Mouse (Mus musculus) E14TG2a.4 (cell line): ENCODE results near the gene Shisa8.

ENCODE experiments used
- H3K27me3 ChIP-seq: 2 replicates; pipeline ENCODE4 v1.6.1; 2014; ENCODE audit warnings: low read length, control low read depth; ENCODE audit not compliant: insufficient read depth
- H3K36me3 ChIP-seq: 2 replicates; pipeline ENCODE4 v1.6.1; 2014; ENCODE audit warnings: low read length, control low read depth; ENCODE audit not compliant: insufficient read depth
- H3K4me1 ChIP-seq: replicated peaks from 2 replicates; pipeline ENCODE4 v1.6.1; 2014; ENCODE audit warnings: low read depth, low read length, control low read depth
- H3K4me3 ChIP-seq: replicated peaks from 2 replicates; pipeline ENCODE4 v1.5.1; 2014; ENCODE audit warnings: mild to moderate bottlenecking, low read length
- H3K9me3 ChIP-seq: 2 replicates; pipeline ENCODE4 v1.6.1; 2014; ENCODE audit warnings: low read length, control low read depth
- CTCF ChIP-seq: conservative IDR thresholded peaks from 2 replicates; pipeline ENCODE4 v1.5.1; 2014; ENCODE audit warnings: low read length
- NANOG ChIP-seq: IDR thresholded peaks from 2 replicates; pipeline ENCODE4 v1.6.1; 2014; ENCODE audit warnings: borderline replicate concordance, low read length, mixed read lengths
- POU5F1 ChIP-seq: IDR thresholded peaks from 2 replicates; pipeline ENCODE4 v1.6.1; 2014; ENCODE audit warnings: low read length, borderline replicate concordance

The Shisa8 gene

DNA sequence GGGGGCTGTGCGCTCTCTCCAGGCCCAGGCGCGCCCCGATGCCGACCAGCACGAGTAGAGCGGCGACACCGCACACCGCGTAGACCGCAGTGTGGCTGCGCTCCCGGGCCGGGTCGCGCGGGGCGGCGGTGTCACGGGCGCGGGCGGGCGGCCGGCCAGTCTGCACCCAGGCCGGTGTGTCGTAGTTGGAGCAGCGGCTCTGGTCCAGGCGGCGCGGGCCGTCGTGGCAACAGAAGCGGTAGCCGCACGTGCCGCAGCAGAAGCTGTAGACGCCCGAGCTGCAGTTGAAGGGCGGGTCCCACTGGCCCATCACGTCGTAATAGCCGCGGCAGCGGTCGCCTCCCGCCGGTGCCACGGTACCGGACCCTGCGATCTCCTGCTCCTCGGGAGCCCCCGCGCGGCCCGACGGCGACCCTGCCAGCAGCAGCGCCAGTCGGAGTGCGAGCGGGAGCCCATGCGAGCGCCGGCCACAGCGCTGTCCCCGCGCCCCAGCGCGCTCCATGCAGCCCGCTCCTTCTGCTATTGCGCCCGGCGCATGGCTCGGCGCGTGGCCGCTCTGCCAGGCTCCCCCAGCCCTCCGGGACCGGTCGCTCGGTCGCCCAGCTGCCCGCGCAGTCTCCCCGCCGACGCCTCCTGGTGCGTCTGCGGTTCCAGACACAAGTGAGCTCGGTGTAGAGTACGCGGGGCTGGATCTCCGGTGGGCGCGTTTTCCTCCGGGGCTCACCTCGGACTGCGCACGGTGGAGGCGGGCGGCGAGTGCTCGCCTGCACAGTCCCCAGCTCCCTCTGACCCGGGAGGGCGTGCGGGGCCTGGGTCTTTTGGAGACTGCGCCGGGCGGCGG, 484 bp downstream of the Shisa8 start:
- Histone ChIP-seq H3K27me3 (peaks cover 96% of the 10 kb centered on the region), H3K9me3 (no peaks in the 10 kb centered on the region), H3K36me3 (peaks cover 7% of the 10 kb centered on the region; the same call in 1 of the 2 replicates), H3K4me1 (peaks cover 65% of the 10 kb centered on the region), H3K4me3 (peak overlapping the region; percentile 81)
- TF ChIP-seq NANOG, result no peak
- no peak for TF ChIP-seq POU5F1
- no peak for TF ChIP-seq CTCF

- TF ChIP-seq POU5F1 (no peak), CTCF (no peak), NANOG (no peak)
Measured at GRCm38 (mm10) chr15:82211281-82211680, 1.3 kb downstream of the Shisa8 start.

GRCm38 (mm10) chr15:82210801-82211200, 1.8 kb downstream of the Shisa8 start:
- Histone ChIP-seq H3K36me3 (peaks cover 16% of the 10 kb centered on the region), H3K4me3 (no peak overlapping the region), H3K27me3 (peaks cover 90% of the 10 kb centered on the region), H3K4me1 (peaks cover 64% of the 10 kb centered on the region), H3K9me3 (no peaks in the 10 kb centered on the region)
- TF ChIP-seq POU5F1, result no peak
- TF ChIP-seq CTCF, result no peak
- TF ChIP-seq NANOG, result no peak

More at GRCm38 (mm10) chr15:82211281-82211680, 1.3 kb downstream of the Shisa8 start:
- H3K9me3 ChIP-seq, result no peaks in the 10 kb centered on the region
- peak overlapping the region; percentile 81 for H3K4me3 ChIP-seq
- H3K27me3 ChIP-seq, result peaks cover 95% of the 10 kb centered on the region
- peaks cover 12% of the 10 kb centered on the region for H3K36me3 ChIP-seq
- H3K4me1 ChIP-seq, result peaks cover 64% of the 10 kb centered on the region

DNA sequence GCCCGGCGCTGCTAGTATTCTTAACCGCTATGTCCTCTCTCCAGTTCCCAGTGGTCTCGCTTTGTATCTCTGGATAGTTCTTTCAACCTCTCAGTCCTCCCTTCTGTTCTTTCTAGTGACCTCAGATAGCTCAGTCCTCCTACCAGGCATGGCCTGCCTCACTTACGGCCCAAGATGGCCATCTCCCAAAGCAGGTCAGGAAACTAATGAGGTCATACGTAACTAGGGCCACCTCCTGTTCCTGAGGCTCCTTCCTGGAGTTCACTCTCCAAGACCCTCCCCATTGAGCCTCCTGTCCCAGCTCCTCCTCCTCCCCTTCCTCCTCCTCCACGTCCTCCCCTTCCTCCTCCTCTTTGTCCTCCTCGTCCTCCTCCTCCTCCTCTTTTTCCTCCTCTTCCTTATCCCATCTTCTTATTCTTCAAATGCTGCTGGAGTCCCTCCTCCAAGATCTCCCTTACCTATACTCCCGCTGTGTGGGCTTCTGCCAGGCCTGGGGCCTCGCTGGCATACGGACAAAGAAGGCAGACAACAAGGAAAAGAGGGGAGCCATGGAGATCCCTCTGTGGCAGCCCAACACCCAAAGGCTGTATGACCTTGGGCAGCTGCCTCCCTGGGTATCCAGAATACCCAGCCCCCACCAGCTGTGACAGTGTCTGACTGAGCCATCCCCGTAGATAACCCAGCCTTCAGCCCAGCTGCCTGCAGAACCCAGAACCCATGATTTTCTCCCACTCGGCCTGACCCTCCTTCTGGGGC, 3.1 kb downstream of the Shisa8 start:
- no peak overlapping the region for H3K4me3 ChIP-seq
- H3K4me1 ChIP-seq, result peaks cover 65% of the 10 kb centered on the region
- TF ChIP-seq CTCF, result no peak
- TF ChIP-seq POU5F1, result no peak
- TF ChIP-seq NANOG, result no peak
- peaks cover 77% of the 10 kb centered on the region for H3K27me3 ChIP-seq
- no peaks in the 10 kb centered on the region for H3K9me3 ChIP-seq
- peaks cover 30% of the 10 kb centered on the region for H3K36me3 ChIP-seq

DNA sequence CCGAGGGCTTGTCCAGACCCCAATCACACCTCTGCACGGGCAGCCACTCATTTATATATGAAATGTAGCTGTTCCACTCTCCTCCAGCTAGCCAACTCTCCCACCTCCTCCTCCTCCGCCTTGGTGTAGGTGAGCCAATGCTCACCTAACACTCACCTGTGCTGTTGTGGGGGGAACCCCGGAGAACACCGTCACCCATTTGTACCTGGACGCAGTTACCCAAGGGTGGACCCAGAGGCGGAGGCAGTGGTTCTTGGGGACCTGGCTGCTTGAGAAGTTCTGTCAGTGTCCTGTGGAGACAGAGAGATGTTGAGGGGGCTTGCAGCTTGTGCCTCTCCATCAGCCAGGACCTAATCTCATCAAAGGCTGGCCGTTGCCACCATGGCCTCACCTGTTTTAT, 4.3 kb downstream of the Shisa8 start:
- peaks cover 41% of the 10 kb centered on the region for H3K36me3 ChIP-seq
- TF ChIP-seq NANOG (no peak), POU5F1 (no peak), CTCF (no peak)
- no peak overlapping the region for H3K4me3 ChIP-seq
- H3K9me3 ChIP-seq, result no peaks in the 10 kb centered on the region
- H3K4me1 ChIP-seq, result peaks cover 74% of the 10 kb centered on the region
- peaks cover 67% of the 10 kb centered on the region for H3K27me3 ChIP-seq

DNA sequence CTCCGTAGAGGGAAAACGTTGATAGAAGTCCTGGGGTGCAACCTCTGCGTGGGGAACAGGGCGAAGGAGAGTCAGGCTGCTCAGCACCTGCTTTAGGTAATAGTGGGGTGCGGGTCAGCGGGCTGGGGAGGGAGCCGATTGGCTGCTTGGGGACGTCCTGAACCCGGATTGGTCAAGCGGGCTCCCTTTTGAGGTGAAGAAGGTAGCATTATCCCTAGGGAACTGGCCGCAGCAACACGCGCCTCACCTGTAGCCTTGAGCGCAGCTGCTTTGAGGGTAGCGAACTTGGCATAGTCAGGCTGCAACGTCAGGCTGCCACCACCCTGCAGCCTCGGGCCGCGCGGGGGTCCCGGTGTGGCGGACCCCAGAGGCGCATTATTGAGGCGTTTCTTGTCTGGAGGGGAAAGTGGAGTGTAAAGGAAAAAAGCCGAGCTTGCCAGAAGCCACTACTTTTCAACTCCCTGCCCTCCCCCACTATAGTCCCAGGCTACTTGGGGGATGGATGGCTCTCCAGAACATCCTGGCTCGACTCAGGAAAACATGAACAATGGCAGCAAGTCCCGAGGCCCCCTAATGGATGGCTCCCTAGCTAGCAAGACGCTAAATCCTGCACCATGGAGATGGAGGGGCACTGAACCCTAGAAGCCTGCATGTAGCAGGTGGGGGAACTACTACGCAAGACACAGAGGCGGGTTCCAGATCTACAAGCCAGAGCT, 5.0 kb downstream of the Shisa8 start:
- peaks cover 61% of the 10 kb centered on the region for H3K27me3 ChIP-seq
- peaks cover 75% of the 10 kb centered on the region for H3K4me1 ChIP-seq
- H3K36me3 ChIP-seq, result peaks cover 48% of the 10 kb centered on the region
- H3K4me3 ChIP-seq, result peak overlapping the region; percentile 75
- no peaks in the 10 kb centered on the region for H3K9me3 ChIP-seq
- TF ChIP-seq CTCF, result no peak

DNA sequence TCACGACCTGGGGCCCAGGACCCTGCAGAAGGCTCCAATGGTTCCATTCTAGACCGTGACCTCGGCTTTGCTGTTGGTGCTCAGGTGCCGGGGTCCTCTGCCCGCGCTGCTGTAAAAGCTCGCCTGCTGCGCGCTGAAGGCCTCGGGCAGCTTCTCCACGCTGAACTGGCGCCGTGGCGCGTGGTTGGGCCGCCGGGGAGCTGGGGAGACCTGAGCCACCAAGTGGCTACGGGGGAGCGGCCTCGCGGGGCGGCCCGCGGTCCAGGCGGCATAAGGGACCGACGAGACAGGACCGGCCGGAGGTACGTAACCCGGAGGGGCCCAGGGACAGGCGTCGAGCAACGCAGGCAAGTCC, 5.5 kb downstream of the Shisa8 start:
- no peak for TF ChIP-seq NANOG

GRCm38 (mm10) chr15:82206365-82207104, 6.1 kb downstream of the Shisa8 start:
- H3K4me1 ChIP-seq, result peaks cover 81% of the 10 kb centered on the region
- TF ChIP-seq POU5F1 (no peak), NANOG (no peak), CTCF (no peak)
- H3K4me3 ChIP-seq, result peak overlapping the region; percentile 75
- no peaks in the 10 kb centered on the region for H3K9me3 ChIP-seq
- peaks cover 51% of the 10 kb centered on the region for H3K27me3 ChIP-seq
- peaks cover 59% of the 10 kb centered on the region for H3K36me3 ChIP-seq

More for the DNA sequence above, 5.5 kb downstream of the Shisa8 start:
- Histone ChIP-seq H3K4me1 (peaks cover 79% of the 10 kb centered on the region), H3K27me3 (peaks cover 56% of the 10 kb centered on the region), H3K4me3 (peak overlapping the region; percentile 75), H3K9me3 (no peaks in the 10 kb centered on the region), H3K36me3 (peaks cover 54% of the 10 kb centered on the region)
